Mouse (Mus musculus) large intestine, adult 2 months (tissue): ENCODE measurements around the gene Pparg. TPM values are rescaled to one million over a fixed set of nuclear protein-coding genes. Genes with fewer than 3 reads are reported as not detected.
A peak's percentile ranks its signal among the peaks of the same experiment; 100 is the strongest.

Source experiments
- DNase-seq: peaks from one replicate; pipeline ENCODE4 v3.0.0-alpha.2; 2012; ENCODE audit warnings: low read depth, low spot score
- whole genome bisulfite sequencing: fragments of 180-500 bp; shearing (Covaris S2); methylation state at CpG from one replicate; pipeline ENCODE4 v1.1.7; 2018; 5-methylcytosine and 5-hydroxymethylcytosine counted together
- polyA plus RNA-seq: library from polyadenylated mRNA; depleted of rRNA; stranded (reverse); fragments of >200 nt; gene quantifications from 2 replicates; pipeline ENCODE4 v1.2.3, GENCODE M21; 2012; rRNA removed

The Pparg gene
- polyA plus RNA-seq, 1 experiment: 5.3 TPM

- peak; percentile 89 for DNase-seq
- WGBS: 15% methylated on average over 26 of the region's 26 CpGs
These were observed 178.1 kb downstream of the Pparg start for GRCm38 (mm10) chr6:115538645-115539429.

Other genes starting within 250 kb of the Pparg start
- 3.0 TPM in 2 replicates for gene Syn2, start 226.0 kb upstream of the Pparg start, polyA plus RNA-seq
- gene Gm17482, start 133.6 kb upstream of the Pparg start, polyA plus RNA-seq: not detected in 2 replicates
- gene Timp4, start 108.7 kb upstream of the Pparg start, polyA plus RNA-seq: 1.1 and 1.2 TPM in 2 replicates
- 3.8 and 4.1 TPM in 2 replicates for gene Tsen2, start 183.7 kb downstream of the Pparg start, polyA plus RNA-seq
- gene Mkrn2os, start 231.6 kb downstream of the Pparg start, polyA plus RNA-seq: 116 and 141 TPM in 2 replicates
- 35.6 and 51.8 TPM in 2 replicates for gene Mkrn2, start 241.0 kb downstream of the Pparg start, polyA plus RNA-seq